In the genomic region with DNA sequence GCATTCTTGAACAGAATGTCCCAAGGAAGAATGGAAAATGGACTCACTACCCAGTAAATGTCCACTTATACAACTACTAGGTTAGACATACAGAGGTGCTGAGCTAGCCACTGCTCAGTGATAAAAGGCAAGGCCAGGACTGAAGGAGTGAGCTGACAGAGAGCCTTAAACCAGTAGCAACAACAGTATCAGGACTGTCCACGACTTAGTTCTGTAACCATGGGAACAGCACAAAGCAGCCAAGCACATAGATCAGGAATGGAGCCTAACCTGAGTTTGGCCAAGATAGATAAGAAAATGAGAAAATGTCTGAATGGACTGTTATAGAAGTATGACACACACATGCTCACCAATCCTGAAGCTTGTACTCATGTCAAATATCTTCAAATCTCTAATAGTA, we compare ENCODE assay signal across 21 mouse cellular contexts.
"Had no signal": no experiment of that assay in that cellular context is flagged by ENCODE, and none has a peak within 500 bp of the region (broad histone marks: within the 10 kb centered on the region; RNA-seq: fewer than 3 reads in every experiment).

No protein-coding gene starts in this region.

- H3K4me3 ChIP-seq: kidney, embryonic 15.5 days; limb, embryonic 12.5 days; limb, embryonic 15.5 days; megakaryocyte, embryonic 14.5 days; midbrain, embryonic 12.5 days had no signal

- H3K4me1 ChIP-seq: kidney, embryonic 15.5 days; limb, embryonic 12.5 days; limb, embryonic 15.5 days; megakaryocyte, embryonic 14.5 days; midbrain, embryonic 12.5 days had no signal

- ATAC-seq: intestine, postnatal 0 days; liver, postnatal 0 days had no signal

- H3K4me2 ChIP-seq: kidney, embryonic 15.5 days; limb, embryonic 12.5 days; limb, embryonic 15.5 days; liver, embryonic 11.5 days; lung, embryonic 14.5 days; midbrain, embryonic 12.5 days had no signal

- H3K27me3 ChIP-seq: kidney, embryonic 15.5 days; limb, embryonic 12.5 days; limb, embryonic 15.5 days; megakaryocyte, embryonic 14.5 days; midbrain, embryonic 12.5 days had no signal

- H3K9me3 ChIP-seq: kidney, embryonic 15.5 days; limb, embryonic 12.5 days; limb, embryonic 15.5 days; megakaryocyte, embryonic 14.5 days; midbrain, embryonic 12.5 days had no signal

- H3K27ac ChIP-seq: kidney, embryonic 15.5 days; limb, embryonic 12.5 days; limb, embryonic 15.5 days; liver, embryonic 14.5 days; midbrain, embryonic 12.5 days; stomach, postnatal 0 days had no signal

- DNase-seq: kidney, adult 2 months; kidney, postnatal 10 days; kidney, postnatal 36 days; left cerebral cortex, postnatal 4 days; liver, postnatal 0 days; lung, embryonic 14.5 days; lung, postnatal 10 days; lung, postnatal 36 days; right cerebral cortex, postnatal 4 days; thymus, adult 2 months; thymus, postnatal 14 days; thymus, postnatal 4 days had no signal

- H3K9ac ChIP-seq: kidney, embryonic 15.5 days; limb, embryonic 12.5 days; limb, embryonic 15.5 days; liver, embryonic 14.5 days; liver, postnatal 0 days; lung, embryonic 14.5 days; midbrain, embryonic 12.5 days had no signal

- H3K36me3 ChIP-seq: kidney, embryonic 15.5 days; limb, embryonic 12.5 days; limb, embryonic 15.5 days; midbrain, embryonic 12.5 days had no signal
